Mouse (Mus musculus): ENCODE data around the gene Esrra. TPM values are rescaled to one million over a fixed set of nuclear protein-coding genes. Genes with fewer than 3 reads are reported as not detected.

Esrra gene
- 10 to 100 TPM; 25.6 to 26.6 TPM for polyA plus RNA-seq (2017; shearing (Covaris generic))

DNA sequence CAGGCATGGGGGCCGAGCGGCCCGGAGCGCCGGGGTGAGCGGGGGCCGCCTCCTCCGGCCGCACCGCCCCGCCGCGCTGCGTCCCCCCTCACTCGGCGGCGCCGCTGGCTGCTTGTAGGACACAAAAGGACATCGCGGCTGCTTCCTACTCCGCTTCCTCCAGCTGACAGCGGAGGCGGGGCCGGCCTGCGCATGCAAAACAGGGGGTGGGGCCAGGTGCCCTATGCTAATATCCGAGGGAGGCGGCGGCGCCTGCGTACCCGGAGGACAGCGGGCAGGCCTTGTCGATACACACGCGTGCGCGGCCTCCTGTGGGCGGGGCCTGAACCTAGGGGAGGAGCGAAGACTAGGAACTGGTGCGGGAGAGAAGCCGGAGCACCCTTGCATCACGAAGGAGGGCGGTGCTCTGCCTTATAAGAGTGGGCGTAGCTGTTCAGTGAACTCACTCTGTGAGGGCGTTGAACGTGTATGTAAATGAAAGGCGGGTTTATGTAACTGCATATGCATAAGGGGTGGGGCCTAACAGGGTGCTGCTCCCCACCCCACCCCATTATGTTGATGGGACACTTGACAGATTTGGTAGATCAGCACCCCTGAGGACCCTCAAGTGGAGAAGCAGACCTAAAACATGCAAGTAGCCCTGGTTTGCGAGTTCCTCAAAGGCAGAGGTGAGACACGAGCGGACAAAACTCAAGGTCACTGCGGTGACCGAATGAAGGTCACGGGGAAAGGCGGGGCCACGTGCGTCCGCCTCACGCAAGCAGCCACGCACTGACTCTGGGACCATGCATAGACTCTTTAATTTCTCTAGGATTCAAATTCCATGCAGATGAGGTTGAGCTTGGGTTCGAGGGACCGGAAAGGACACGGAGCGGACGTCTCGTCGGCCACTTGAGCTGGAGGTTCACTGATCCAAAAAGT lies at the start of gene Esrra:
Gene Esrra (minus strand): TSS at position 167 of the 921 bp plus-strand sequence.

DNA sequence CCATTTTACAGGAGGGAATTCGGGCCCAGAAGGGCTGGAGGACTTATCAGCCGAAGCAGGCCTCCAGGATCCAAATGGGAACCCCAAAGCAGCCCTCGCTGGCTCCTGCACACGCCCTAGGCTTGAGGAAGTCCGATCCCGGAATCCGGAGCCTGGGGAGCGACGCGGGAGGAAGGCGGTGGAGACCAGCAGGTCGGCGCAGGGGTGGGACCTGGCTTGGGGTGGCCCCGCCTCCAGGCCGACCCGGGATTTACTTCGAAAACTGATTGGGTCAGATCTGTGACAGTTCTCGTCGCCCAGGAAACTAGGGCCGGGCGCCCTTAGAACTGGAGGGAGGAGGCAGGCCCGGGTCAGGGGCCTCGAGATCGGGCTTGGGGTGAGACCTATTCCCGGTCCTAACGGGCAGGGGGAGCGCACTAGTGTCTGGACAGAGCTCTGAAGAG lies 20.7 kb upstream of the Esrra start, which contains the start of gene Gpr137:
Gene Gpr137 (minus strand): TSS at position 232 of the 443 bp plus-strand sequence.

DNA sequence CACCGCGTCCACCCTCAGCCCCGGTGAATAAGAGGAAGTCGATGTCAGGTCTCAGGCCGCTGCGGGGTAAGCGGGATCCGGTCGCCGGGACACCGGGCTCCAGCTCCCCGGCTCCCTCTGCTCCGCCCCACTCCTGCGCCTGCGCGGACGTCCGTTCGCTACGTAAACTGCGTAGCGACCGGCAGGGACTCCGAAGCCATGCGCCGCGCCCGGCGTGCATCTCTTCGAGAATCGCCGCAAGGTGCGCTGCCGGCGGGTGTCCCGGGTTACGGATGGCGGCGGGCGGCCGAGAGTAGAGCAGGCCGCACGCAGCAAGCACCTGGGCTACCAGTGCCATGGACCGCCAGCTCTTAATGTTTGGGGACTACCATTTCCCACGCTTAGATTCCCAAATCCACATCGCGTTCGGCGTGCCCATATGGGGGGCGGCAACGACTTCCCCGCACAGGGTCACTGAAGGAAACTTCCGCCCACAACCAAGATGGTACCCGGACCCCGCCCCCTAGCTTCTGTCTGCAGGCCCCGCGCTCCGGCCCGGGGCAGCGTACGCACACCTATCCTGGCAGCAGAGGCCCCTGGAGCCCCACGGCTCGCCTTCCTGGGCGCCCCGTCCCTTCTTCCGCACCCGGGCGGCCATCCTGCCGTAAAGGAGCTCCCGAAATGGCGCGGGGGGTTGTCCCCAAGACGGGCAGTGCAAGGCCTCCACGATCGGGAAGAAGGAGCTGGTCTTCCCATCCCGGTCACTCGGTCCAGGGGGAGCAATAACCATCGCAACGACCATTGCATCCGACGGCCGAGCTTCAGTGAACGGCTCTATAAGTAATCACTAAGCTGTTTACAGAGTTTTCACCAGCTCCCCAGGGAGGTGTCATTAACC lies 20.0 kb upstream of the Esrra start, which contains the start of gene Bad:
Gene Bad (plus strand): TSS at position 490 of the 877 bp plus-strand sequence.

DNA sequence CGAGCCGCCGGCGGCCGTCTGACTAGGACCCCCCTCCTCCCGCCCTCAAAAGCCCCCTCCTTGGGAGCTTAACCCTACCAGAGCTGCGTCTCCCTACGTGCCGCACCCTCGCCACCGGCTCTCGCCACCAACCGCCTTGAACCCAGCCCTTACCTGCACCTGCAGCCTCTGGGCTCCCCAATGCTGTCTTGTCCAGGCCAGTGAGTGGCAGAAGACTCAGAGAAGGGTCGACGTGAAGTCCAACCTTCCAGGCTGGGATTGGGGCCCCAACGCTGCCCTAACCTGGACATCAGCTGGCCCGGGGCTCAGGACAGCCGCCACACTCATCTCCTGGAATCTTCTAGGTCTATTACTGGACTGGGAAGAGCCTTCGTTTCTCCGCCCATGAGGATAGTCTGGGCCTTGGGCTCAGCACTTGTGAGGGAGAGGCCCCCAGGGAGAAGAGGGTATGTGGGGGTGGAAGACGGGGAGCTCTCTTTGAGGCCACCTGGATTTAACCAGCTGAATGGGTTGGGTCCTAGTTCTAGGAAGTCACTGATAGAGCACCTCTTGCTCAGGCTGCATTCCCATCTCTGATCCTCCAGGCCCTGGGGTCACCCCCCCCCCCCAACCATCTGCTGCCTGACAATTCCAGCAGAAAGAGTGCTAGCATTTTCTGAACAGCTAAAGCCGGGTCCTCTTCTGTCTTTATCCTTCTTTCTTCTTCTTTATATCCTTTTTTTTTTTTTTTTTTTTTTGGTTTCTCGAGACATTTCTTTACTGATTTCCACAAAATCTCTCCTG lies 12.8 kb upstream of the Esrra start, which contains the start of gene Kcnk4:
Gene Kcnk4 (minus strand): TSS at position 321 of the 783 bp plus-strand sequence.

DNA sequence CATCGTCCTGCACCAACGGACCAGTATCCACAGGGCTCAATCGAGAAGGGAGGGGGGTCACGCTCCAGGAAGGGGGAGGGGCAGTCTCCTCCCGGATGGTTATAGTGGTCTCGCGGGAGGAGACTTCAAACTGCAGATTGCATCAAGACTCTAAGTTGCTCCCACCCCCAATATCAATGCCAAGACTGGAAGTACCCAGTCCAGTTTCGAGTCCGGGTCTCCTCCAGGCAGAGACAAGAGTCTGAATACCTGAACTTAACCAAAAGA lies 3.6 kb upstream of the Esrra start, which contains the start of gene Catsperz:
Gene Catsperz (minus strand): TSS at position 74 of the 267 bp plus-strand sequence.

DNA sequence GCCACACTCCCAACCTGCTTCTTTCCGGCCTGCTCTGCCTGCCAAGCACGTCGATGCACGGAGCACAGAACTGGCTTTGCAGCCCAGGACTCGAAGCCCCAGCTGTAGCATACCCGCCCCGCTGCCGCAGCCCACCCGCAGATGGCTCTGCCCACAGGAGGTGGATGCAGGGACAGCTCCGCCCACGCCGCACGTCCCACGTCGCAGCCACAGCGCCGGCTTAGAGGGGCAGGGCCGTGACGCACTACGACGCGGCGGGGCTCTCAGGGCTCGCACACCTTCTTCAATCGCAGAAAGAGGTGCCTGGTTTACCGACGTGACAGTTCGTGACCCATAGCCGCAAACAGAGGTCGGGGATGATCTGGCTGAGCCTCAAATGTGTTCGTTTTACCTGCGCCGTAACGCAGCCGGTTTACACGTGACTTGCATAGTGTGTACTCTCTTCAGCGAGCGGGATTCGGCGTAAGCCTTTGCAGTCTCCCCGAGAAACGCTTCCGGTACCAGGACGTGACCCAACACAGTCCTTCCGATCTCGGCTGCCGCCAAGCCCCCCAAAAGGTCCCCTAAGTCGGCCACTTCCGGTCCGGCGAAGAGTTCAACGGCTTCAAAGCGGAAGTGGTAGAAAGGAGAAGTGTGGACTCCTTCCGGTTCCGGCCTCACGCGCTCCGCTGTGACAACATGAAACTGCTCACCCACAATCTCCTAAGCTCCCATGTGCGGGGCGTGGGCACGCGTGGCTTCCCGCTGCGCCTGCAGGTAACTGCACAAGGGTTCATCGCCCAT lies 11.9 kb downstream of the Esrra start, which contains the start of the genes Trmt112 and Prdx5:
Gene Trmt112 (plus strand): TSS at position 192 of the 783 bp plus-strand sequence.
Gene Prdx5 (minus strand): TSS at position 600 of the 783 bp plus-strand sequence.

Other genes with a start within 250 kb of the Esrra start
- 10 to 100 TPM; 50.1 to 58.1 TPM for gene Rps6ka4, start 81.2 kb downstream of the Esrra start, polyA plus RNA-seq (2017; shearing (Covaris generic))
- 10 to 100 TPM; 41.3 to 59.0 TPM for gene Ccdc88b, start 63.6 kb downstream of the Esrra start, polyA plus RNA-seq (2017; shearing (Covaris generic))
- 100 to 1,000 TPM; 141 to 157 TPM for gene Trmt112, start 12.1 kb downstream of the Esrra start, polyA plus RNA-seq (2017; shearing (Covaris generic))
- 100 to 1,000 TPM; 238 to 261 TPM for gene Prdx5, start 11.7 kb downstream of the Esrra start, polyA plus RNA-seq (2017; shearing (Covaris generic))
- not detected for gene Catsperz, start 3.6 kb upstream of the Esrra start, polyA plus RNA-seq (2017; shearing (Covaris generic))
- not detected for gene Kcnk4, start 12.7 kb upstream of the Esrra start, polyA plus RNA-seq (2017; shearing (Covaris generic))
- 10 to 100 TPM; 32.4 to 39.4 TPM for gene Bad, start 20.0 kb upstream of the Esrra start, polyA plus RNA-seq (2017; shearing (Covaris generic))
- gene Gpr137, start 20.7 kb upstream of the Esrra start, polyA plus RNA-seq (2017; shearing (Covaris generic)): 10 to 100 TPM; 14.2 to 14.5 TPM
- 100 to 1,000 TPM; 164 to 215 TPM for gene Ppp1r14b, start 53.2 kb upstream of the Esrra start, polyA plus RNA-seq (2017; shearing (Covaris generic))
- gene Plcb3, start 54.7 kb upstream of the Esrra start, polyA plus RNA-seq (2017; shearing (Covaris generic)): 10 to 100 TPM; 38.5 to 43.6 TPM
- 10 to 100 TPM; 40.3 to 59.9 TPM for gene Fkbp2, start 58.7 kb upstream of the Esrra start, polyA plus RNA-seq (2017; shearing (Covaris generic))
- 10 to 100 TPM; 12.9 to 18.5 TPM for gene Vegfb, start 65.8 kb upstream of the Esrra start, polyA plus RNA-seq (2017; shearing (Covaris generic))
- gene Dnajc4, start 70.8 kb upstream of the Esrra start, polyA plus RNA-seq (2017; shearing (Covaris generic)): 10 to 100 TPM; 52.2 to 52.7 TPM
- 10 to 100 TPM; 24.4 to 38.2 TPM for gene Nudt22, start 74.3 kb upstream of the Esrra start, polyA plus RNA-seq (2017; shearing (Covaris generic))
- 1 to 10 TPM; 5.4 to 7.0 TPM for gene Trpt1, start 74.3 kb upstream of the Esrra start, polyA plus RNA-seq (2017; shearing (Covaris generic))
- gene Fermt3, start 97.7 kb upstream of the Esrra start, polyA plus RNA-seq (2017; shearing (Covaris generic)): 100 to 1,000 TPM; 341 to 346 TPM
- 100 to 1,000 TPM; 173 to 257 TPM for gene Stip1, start 118.2 kb upstream of the Esrra start, polyA plus RNA-seq (2017; shearing (Covaris generic))
- 10 to 100 TPM; 15.3 to 31.2 TPM for gene Macrod1, start 135.0 kb upstream of the Esrra start, polyA plus RNA-seq (2017; shearing (Covaris generic))
- gene Flrt1, start 183.9 kb upstream of the Esrra start, polyA plus RNA-seq (2017; shearing (Covaris generic)): under 1 TPM; 0.13 to 0.88 TPM